Mouse (Mus musculus): Measurements from ENCODE around the gene Ankrd10. TPM values are rescaled to one million over a fixed set of nuclear protein-coding genes. Genes with fewer than 3 reads are reported as not detected.

Gene Ankrd10
- polyA plus RNA-seq, 1 experiment from 2014 or later: 73.5 TPM

DNA sequence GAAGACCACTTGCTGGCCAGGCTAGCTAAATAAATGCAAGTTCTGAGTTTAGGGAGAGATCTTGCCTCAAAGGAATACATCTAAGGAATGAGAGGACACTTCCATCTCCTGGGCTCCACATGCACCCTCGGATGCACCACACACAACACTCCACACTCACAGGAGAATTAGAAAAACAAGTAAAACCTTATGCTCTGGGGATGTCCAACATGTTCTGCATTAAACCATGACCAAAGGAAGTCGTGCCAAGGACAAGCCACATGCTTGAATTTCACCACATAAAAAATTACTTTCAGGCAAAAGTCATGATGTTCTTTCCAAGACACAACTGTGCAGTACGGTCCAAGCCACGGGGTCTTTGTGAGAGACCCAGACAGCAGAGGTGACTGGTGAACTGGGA lies 43.7 kb downstream of the Ankrd10 start:
- Histone ChIP-seq H3K27ac (ENCODE audit: low read length) (no peak overlapping the region), H3K27me3 (replicated peaks; ENCODE audit: control insufficient read depth, insufficient read depth, low read length) (no peaks in the 10 kb centered on the region), H3K4me1 (ENCODE audit: control insufficient read depth, insufficient read depth, low read length) (peaks cover 5% of the 10 kb centered on the region; the same call in 1 of the 2 replicates), H3K9me3 (ENCODE audit: control insufficient read depth, low read length) (no peaks in the 10 kb centered on the region), H3K4me2 (ENCODE audit: low read depth, low read length) (no peak overlapping the region), H3K36me3 (ENCODE audit: control insufficient read depth, insufficient read depth, low read length) (no peaks in the 10 kb centered on the region), H3K4me3 (ENCODE audit: low read length) (no peak overlapping the region), H3K9ac (ENCODE audit: low read depth, low read length) (no peak overlapping the region)
- 84% methylated on average over 4 of the region's 4 CpGs for WGBS
- ATAC-seq: no peak

GRCm38 (mm10) chr8:11586374-11586745 lies 49.2 kb downstream of the Ankrd10 start:
- no peak overlapping the region for H3K4me3 ChIP-seq (ENCODE audit: low read length)
- H3K27me3 ChIP-seq (replicated peaks; ENCODE audit: control insufficient read depth, insufficient read depth, low read length): no peaks in the 10 kb centered on the region
- no peak overlapping the region for H3K9ac ChIP-seq (ENCODE audit: low read depth, low read length)
- ATAC-seq: no peak
- H3K9me3 ChIP-seq (ENCODE audit: control insufficient read depth, low read length): peaks cover 3% of the 10 kb centered on the region
- H3K27ac ChIP-seq (ENCODE audit: low read length): no peak overlapping the region
- no peak overlapping the region for H3K4me2 ChIP-seq (ENCODE audit: low read depth, low read length)
- no peaks in the 10 kb centered on the region for H3K36me3 ChIP-seq (ENCODE audit: control insufficient read depth, insufficient read depth, low read length)
- H3K4me1 ChIP-seq (ENCODE audit: control insufficient read depth, insufficient read depth, low read length): no peaks in the 10 kb centered on the region
- 47% methylated on average over 2 of the region's 2 CpGs for WGBS

GRCm38 (mm10) chr8:11585513-11586373 lies 49.8 kb downstream of the Ankrd10 start:
- H3K4me2 ChIP-seq (ENCODE audit: low read depth, low read length): peak overlapping the region; percentile 38
- no peaks in the 10 kb centered on the region for H3K36me3 ChIP-seq (ENCODE audit: control insufficient read depth, insufficient read depth, low read length)
- 50% methylated on average over 21 of the region's 21 CpGs for WGBS

DNA sequence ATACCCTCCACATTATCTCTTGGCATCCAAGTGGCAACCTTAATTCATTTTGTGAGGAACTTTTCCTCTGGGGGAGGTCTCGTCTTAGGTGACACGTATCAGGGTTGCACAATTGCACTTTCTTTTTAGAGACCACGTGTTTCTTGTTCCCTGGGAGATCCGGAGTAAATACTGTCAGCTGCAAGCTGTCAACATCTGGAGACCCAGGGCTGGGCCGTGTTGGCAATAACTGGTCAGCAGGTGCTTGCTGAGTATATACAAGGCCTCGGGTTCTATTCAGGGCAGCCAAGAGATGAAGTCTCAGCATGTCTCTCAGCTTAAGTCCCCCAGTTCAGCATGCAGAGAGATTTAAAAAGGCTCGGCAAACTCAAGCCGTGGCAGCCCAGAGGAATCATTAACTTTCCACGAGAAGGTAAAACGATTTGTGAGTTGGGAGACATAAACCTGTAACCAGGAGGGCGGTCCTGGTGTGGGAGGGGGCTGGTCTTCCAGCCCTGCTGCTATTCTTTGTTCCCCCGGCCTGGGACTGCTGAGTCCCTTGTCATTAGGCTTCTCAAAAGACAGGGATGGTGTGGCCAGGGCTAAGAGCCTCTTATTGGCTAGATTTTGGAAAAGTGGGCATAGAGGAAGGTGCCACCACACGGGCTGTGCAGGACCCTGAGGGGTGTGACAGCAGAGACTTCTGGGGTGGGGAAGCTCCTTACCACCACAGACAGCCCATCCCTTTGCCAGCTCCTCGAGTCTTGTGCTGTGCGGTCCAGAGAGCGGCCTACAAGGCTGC lies 59.8 kb downstream of the Ankrd10 start:
- H3K27me3 ChIP-seq (replicated peaks; ENCODE audit: control insufficient read depth, insufficient read depth, low read length): no peaks in the 10 kb centered on the region
- H3K9me3 ChIP-seq (ENCODE audit: control insufficient read depth, low read length): no peaks in the 10 kb centered on the region
- peak; percentile 42; the same call in 1 of the 2 replicates for ATAC-seq
- H3K9ac ChIP-seq (ENCODE audit: low read depth, low read length): no peak overlapping the region
- H3K4me2 ChIP-seq (ENCODE audit: low read depth, low read length): no peak overlapping the region
- no peaks in the 10 kb centered on the region for H3K36me3 ChIP-seq (ENCODE audit: control insufficient read depth, insufficient read depth, low read length)
- H3K4me3 ChIP-seq (ENCODE audit: low read length): no peak overlapping the region
- WGBS: 39% methylated on average over 16 of the region's 16 CpGs
- H3K27ac ChIP-seq (ENCODE audit: low read length): no peak overlapping the region
- peaks cover 7% of the 10 kb centered on the region; the same call in 1 of the 2 replicates for H3K4me1 ChIP-seq (ENCODE audit: control insufficient read depth, insufficient read depth, low read length)

More at GRCm38 (mm10) chr8:11585513-11586373, 49.8 kb downstream of the Ankrd10 start:
- H3K4me1 ChIP-seq (ENCODE audit: control insufficient read depth, insufficient read depth, low read length): no peaks in the 10 kb centered on the region
- peak overlapping the region; percentile 21; the same call in 1 of the 2 replicates for H3K9ac ChIP-seq (ENCODE audit: low read depth, low read length)
- no peak overlapping the region for H3K4me3 ChIP-seq (ENCODE audit: low read length)
- ATAC-seq: peak; percentile 79
- H3K9me3 ChIP-seq (ENCODE audit: control insufficient read depth, low read length): peaks cover 3% of the 10 kb centered on the region
- no peaks in the 10 kb centered on the region for H3K27me3 ChIP-seq (replicated peaks; ENCODE audit: control insufficient read depth, insufficient read depth, low read length)
- H3K27ac ChIP-seq (ENCODE audit: low read length): peak overlapping the region; percentile 65

- Histone ChIP-seq H3K4me2 (ENCODE audit: low read depth, low read length) (no peak overlapping the region), H3K27me3 (replicated peaks; ENCODE audit: control insufficient read depth, insufficient read depth, low read length) (no peaks in the 10 kb centered on the region), H3K27ac (ENCODE audit: low read length) (peak overlapping the region; percentile 13; the same call in 1 of the 2 replicates), H3K4me1 (ENCODE audit: control insufficient read depth, insufficient read depth, low read length) (peaks cover 7% of the 10 kb centered on the region; the same call in 1 of the 2 replicates), H3K36me3 (ENCODE audit: control insufficient read depth, insufficient read depth, low read length) (no peaks in the 10 kb centered on the region), H3K9ac (ENCODE audit: low read depth, low read length) (no peak overlapping the region), H3K9me3 (ENCODE audit: control insufficient read depth, low read length) (no peaks in the 10 kb centered on the region), H3K4me3 (ENCODE audit: low read length) (no peak overlapping the region)
- 51% methylated on average over 9 of the region's 9 CpGs for WGBS
- peak; percentile 36; the same call in 1 of the 2 replicates for ATAC-seq
These were observed 60.5 kb downstream of the Ankrd10 start for GRCm38 (mm10) chr8:11574911-11575603.

DNA sequence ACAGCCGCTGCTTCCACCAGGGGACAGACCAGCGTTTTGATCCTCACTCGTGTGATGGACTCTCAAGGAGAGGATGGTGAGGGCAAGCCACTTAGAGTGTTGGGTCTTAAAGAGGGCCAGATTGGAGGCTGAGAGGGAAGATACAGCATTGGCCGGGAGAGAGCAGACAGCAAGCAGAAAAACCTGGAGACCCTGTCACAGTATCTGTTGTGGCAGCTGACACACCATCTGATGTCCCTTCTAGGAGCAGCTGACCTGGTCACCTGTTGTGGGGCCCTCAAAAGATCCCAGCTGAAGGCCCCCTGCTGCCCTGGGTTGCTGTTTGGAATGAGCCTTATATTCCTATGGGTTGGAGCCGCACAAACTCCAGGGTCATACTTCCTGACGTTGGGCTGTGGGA lies 63.1 kb downstream of the Ankrd10 start:
- Histone ChIP-seq H3K36me3 (ENCODE audit: control insufficient read depth, insufficient read depth, low read length) (no peaks in the 10 kb centered on the region), H3K27me3 (replicated peaks; ENCODE audit: control insufficient read depth, insufficient read depth, low read length) (no peaks in the 10 kb centered on the region), H3K9ac (ENCODE audit: low read depth, low read length) (no peak overlapping the region), H3K4me3 (ENCODE audit: low read length) (no peak overlapping the region), H3K4me1 (ENCODE audit: control insufficient read depth, insufficient read depth, low read length) (peaks cover 7% of the 10 kb centered on the region; the same call in 1 of the 2 replicates), H3K9me3 (ENCODE audit: control insufficient read depth, low read length) (no peaks in the 10 kb centered on the region), H3K4me2 (ENCODE audit: low read depth, low read length) (no peak overlapping the region), H3K27ac (ENCODE audit: low read length) (no peak overlapping the region)
- ATAC-seq: no peak
- WGBS: 77% methylated on average over 6 of the region's 6 CpGs

DNA sequence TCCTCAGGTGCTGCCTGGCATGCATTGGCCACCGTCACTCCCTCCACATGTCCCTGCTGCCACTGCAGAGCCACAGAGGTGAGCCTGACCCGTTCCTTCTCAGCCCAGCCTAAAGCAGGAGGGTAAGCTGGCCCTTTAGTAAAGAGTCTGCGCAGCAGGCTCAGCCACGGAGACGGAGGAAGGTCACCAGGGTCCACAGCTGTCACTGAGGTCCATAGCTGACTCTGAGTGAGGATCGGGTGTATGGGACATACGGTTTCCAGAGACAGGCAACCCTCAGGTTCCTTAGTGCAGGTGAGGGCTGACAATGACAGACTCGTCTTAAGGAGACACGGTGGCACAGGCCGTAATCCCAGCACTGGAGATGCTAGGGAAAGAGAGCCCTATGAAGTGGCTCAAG lies 63.6 kb downstream of the Ankrd10 start:
- Histone ChIP-seq H3K4me2 (ENCODE audit: low read depth, low read length) (no peak overlapping the region), H3K36me3 (ENCODE audit: control insufficient read depth, insufficient read depth, low read length) (0 out of 2 replicates have a peak, but pooled peaks cover 2% of the 10 kb centered on the region), H3K4me1 (ENCODE audit: control insufficient read depth, insufficient read depth, low read length) (peaks cover 7% of the 10 kb centered on the region; the same call in 1 of the 2 replicates), H3K27me3 (replicated peaks; ENCODE audit: control insufficient read depth, insufficient read depth, low read length) (no peaks in the 10 kb centered on the region), H3K27ac (ENCODE audit: low read length) (no peak overlapping the region), H3K4me3 (ENCODE audit: low read length) (no peak overlapping the region), H3K9ac (ENCODE audit: low read depth, low read length) (no peak overlapping the region), H3K9me3 (ENCODE audit: control insufficient read depth, low read length) (no peaks in the 10 kb centered on the region)
- 90% methylated on average over 10 of the region's 10 CpGs for WGBS
- no peak for ATAC-seq

- WGBS: 94% methylated on average over 4 of the region's 4 CpGs
- no peaks in the 10 kb centered on the region for H3K27me3 ChIP-seq (replicated peaks; ENCODE audit: control insufficient read depth, insufficient read depth, low read length)
- H3K4me3 ChIP-seq (ENCODE audit: low read length): no peak overlapping the region
- H3K36me3 ChIP-seq (ENCODE audit: control insufficient read depth, insufficient read depth, low read length): 0 out of 2 replicates have a peak, but pooled peaks cover 4% of the 10 kb centered on the region
- peaks cover 7% of the 10 kb centered on the region; the same call in 1 of the 2 replicates for H3K4me1 ChIP-seq (ENCODE audit: control insufficient read depth, insufficient read depth, low read length)
- H3K9ac ChIP-seq (ENCODE audit: low read depth, low read length): no peak overlapping the region
- H3K27ac ChIP-seq (ENCODE audit: low read length): no peak overlapping the region
- no peaks in the 10 kb centered on the region for H3K9me3 ChIP-seq (ENCODE audit: control insufficient read depth, low read length)
- ATAC-seq: no peak
- no peak overlapping the region for H3K4me2 ChIP-seq (ENCODE audit: low read depth, low read length)
These were observed 64.8 kb downstream of the Ankrd10 start for GRCm38 (mm10) chr8:11570742-11571141.
